Mouse (Mus musculus) limb, embryonic 11.5 days (tissue): ENCODE measurements around the gene Acot7. TPM values are rescaled to one million over a fixed set of nuclear protein-coding genes. Genes with fewer than 3 reads are reported as not detected.

Source experiments
- ATAC-seq: fragments of 200-750 bp; cut with Nextera tagmentation; 2 replicates; pipeline ENCODE4 v1.8.0; 2017; ENCODE audit warnings: low read depth; ENCODE audit not compliant: insufficient number of reproducible peaks, low FRiP score, low TSS enrichment
- DNase-seq: peaks from one replicate; pipeline ENCODE4 v3.0.0-alpha.2; 2015; ENCODE audit warnings: low spot score
- H3K27ac ChIP-seq: fragments of 300-500 bp; sonication (generic); replicated peaks from 2 replicates; pipeline ENCODE4 v1.5.1; 2014; ENCODE audit warnings: low read depth, mild to moderate bottlenecking, low read length
- H3K27me3 ChIP-seq: fragments of 300-500 bp; sonication (generic); 2 replicates; pipeline ENCODE4 v1.6.1; 2014; ENCODE audit warnings: mild to moderate bottlenecking, low read length, mixed read lengths; ENCODE audit not compliant: control insufficient read depth, insufficient read depth
- H3K36me3 ChIP-seq: fragments of 300-500 bp; sonication (generic); 2 replicates; pipeline ENCODE4 v1.6.1; 2014; ENCODE audit warnings: mild to moderate bottlenecking, low read length, moderate library complexity, mixed read lengths; ENCODE audit not compliant: control insufficient read depth, insufficient read depth
- H3K4me1 ChIP-seq: fragments of 300-500 bp; sonication (generic); 2 replicates; pipeline ENCODE4 v1.6.1; 2014; ENCODE audit warnings: low read length, mixed read lengths; ENCODE audit not compliant: control insufficient read depth, insufficient read depth
- H3K4me2 ChIP-seq: fragments of 300-500 bp; sonication (generic); 2 replicates; pipeline ENCODE4 v1.6.1; 2014; ENCODE audit warnings: low read depth, mild to moderate bottlenecking, moderate library complexity; ENCODE audit not compliant: severe bottlenecking
- H3K4me3 ChIP-seq: fragments of 300-500 bp; sonication (generic); 2 replicates; pipeline ENCODE4 v1.5.1; 2014; ENCODE audit warnings: low read depth, low read length
- H3K9ac ChIP-seq: fragments of 300-500 bp; sonication (generic); 2 replicates; pipeline ENCODE4 v1.6.1; 2014; ENCODE audit warnings: mild to moderate bottlenecking, low read length
- H3K9me3 ChIP-seq: fragments of 300-500 bp; sonication (generic); 2 replicates; pipeline ENCODE4 v1.6.1; 2016; ENCODE audit warnings: low read length; ENCODE audit not compliant: control insufficient read depth
- WGBS: fragments of 180-500 bp; shearing (Covaris S2); extraction: QIAGEN DNeasy Blood & Tissue Kit; methylation state at CpG from one replicate; pipeline ENCODE4 v1.1.7; 2014; 5-methylcytosine and 5-hydroxymethylcytosine counted together
- polyA plus RNA-seq: library from polyadenylated mRNA; unstranded; fragments of >200 nt; fragmentation: Nextera tagmentation; extraction: Ambion mirVana; gene quantifications from 2 replicates; pipeline ENCODE4 v1.2.1, GENCODE M21; 2014

Acot7 gene
- polyA plus RNA-seq, 1 experiment from 2014 or later = 33.3 TPM

- H3K4me3 ChIP-seq = no peak overlapping the region
These were observed 109.0 kb downstream of the Acot7 start for GRCm38 (mm10) chr4:152286887-152287286.

GRCm38 (mm10) chr4:152287317-152288120 is 109.6 kb downstream of the Acot7 start:
- DNase-seq (no peak), ATAC-seq (no peak)
- Histone ChIP-seq H3K9ac (no peak overlapping the region), H3K4me2 (0 out of 2 replicates have a peak overlapping the region, but pooled peaks have one; percentile 4), H3K36me3 (no peaks in the 10 kb centered on the region), H3K9me3 (no peaks in the 10 kb centered on the region), H3K4me3 (no peak overlapping the region), H3K4me1 (peaks cover 18% of the 10 kb centered on the region), H3K27me3 (peaks cover 89% of the 10 kb centered on the region), H3K27ac (no peak overlapping the region)
- WGBS = 17% methylated on average over 19 of the region's 19 CpGs

More at GRCm38 (mm10) chr4:152286887-152287286, 109.0 kb downstream of the Acot7 start:
- Histone ChIP-seq H3K9ac (no peak overlapping the region), H3K9me3 (no peaks in the 10 kb centered on the region), H3K27ac (no peak overlapping the region), H3K36me3 (no peaks in the 10 kb centered on the region), H3K4me1 (peaks cover 18% of the 10 kb centered on the region), H3K27me3 (peaks cover 89% of the 10 kb centered on the region), H3K4me2 (0 out of 2 replicates have a peak overlapping the region, but pooled peaks have one; percentile 4)
- peak; percentile 84 for DNase-seq
- no peak for ATAC-seq
- 8% methylated on average over 26 of the region's 26 CpGs for WGBS

- no peak for ATAC-seq
- Histone ChIP-seq H3K4me3 (no peak overlapping the region), H3K4me1 (peaks cover 11% of the 10 kb centered on the region), H3K4me2 (no peak overlapping the region), H3K27ac (no peak overlapping the region), H3K9me3 (no peaks in the 10 kb centered on the region), H3K9ac (no peak overlapping the region), H3K36me3 (no peaks in the 10 kb centered on the region), H3K27me3 (peaks cover 86% of the 10 kb centered on the region)
- WGBS = 50% methylated on average over 18 of the region's 18 CpGs
- no peak for DNase-seq
These were observed 110.5 kb downstream of the Acot7 start for GRCm38 (mm10) chr4:152288398-152288945.

- under 1% methylated on average over 39 of the region's 39 CpGs for WGBS
- Histone ChIP-seq H3K4me1 (peaks cover 9% of the 10 kb centered on the region), H3K4me3 (peak overlapping the region; percentile 2), H3K4me2 (peak overlapping the region; percentile 42), H3K36me3 (no peaks in the 10 kb centered on the region), H3K9me3 (no peaks in the 10 kb centered on the region), H3K27me3 (peaks cover 69% of the 10 kb centered on the region), H3K9ac (peak overlapping the region; percentile 24; the same call in 1 of the 2 replicates), H3K27ac (no peak overlapping the region)
- peak; percentile 48 for DNase-seq
- no peak for ATAC-seq
These were observed 112.5 kb downstream of the Acot7 start for GRCm38 (mm10) chr4:152290385-152290784.

- H3K27me3 ChIP-seq = peaks cover 63% of the 10 kb centered on the region
- no peak for ATAC-seq
- H3K9ac ChIP-seq = no peak overlapping the region
- H3K9me3 ChIP-seq = no peaks in the 10 kb centered on the region
- peaks cover 9% of the 10 kb centered on the region for H3K4me1 ChIP-seq
- DNase-seq = no peak
- no peak overlapping the region for H3K27ac ChIP-seq
- H3K36me3 ChIP-seq = no peaks in the 10 kb centered on the region
- no peak overlapping the region for H3K4me2 ChIP-seq
- 15% methylated on average over 11 of the region's 11 CpGs for WGBS
- no peak overlapping the region for H3K4me3 ChIP-seq
These were observed 113.1 kb downstream of the Acot7 start for GRCm38 (mm10) chr4:152290991-152291390.

GRCm38 (mm10) chr4:152291562-152291961 is 113.6 kb downstream of the Acot7 start, which contains the start of gene Hes3:
Hes3 (minus strand) TSS chr4:152291662.
- no peak for DNase-seq
- peak within 1 kb of the TSS; percentile 42 for H3K4me2 ChIP-seq
- H3K27me3 ChIP-seq = peaks cover 57% of the 10 kb centered on the region
- peak within 1 kb of the TSS; percentile 24; the same call in 1 of the 2 replicates for H3K9ac ChIP-seq
- H3K27ac ChIP-seq = no peak within 1 kb of the TSS
- H3K36me3 ChIP-seq = no peaks in the 10 kb centered on the region
- ATAC-seq = no peak
- H3K4me1 ChIP-seq = peaks cover 9% of the 10 kb centered on the region
- 27% methylated on average over 6 of the region's 6 CpGs for WGBS
- H3K4me3 ChIP-seq = peak within 1 kb of the TSS; percentile 2
- no peaks in the 10 kb centered on the region for H3K9me3 ChIP-seq

GRCm38 (mm10) chr4:152292102-152292765 is 114.3 kb downstream of the Acot7 start:
- Histone ChIP-seq H3K4me3 (no peak overlapping the region), H3K27ac (no peak overlapping the region), H3K4me1 (peaks cover 9% of the 10 kb centered on the region), H3K9ac (no peak overlapping the region), H3K4me2 (no peak overlapping the region), H3K9me3 (no peaks in the 10 kb centered on the region), H3K36me3 (no peaks in the 10 kb centered on the region), H3K27me3 (peaks cover 50% of the 10 kb centered on the region)
- 22% methylated on average over 12 of the region's 12 CpGs for WGBS
- ATAC-seq (no peak), DNase-seq (no peak)

GRCm38 (mm10) chr4:152294188-152294929 is 116.4 kb downstream of the Acot7 start:
- ATAC-seq = no peak
- H3K36me3 ChIP-seq = no peaks in the 10 kb centered on the region
- peaks cover 36% of the 10 kb centered on the region for H3K27me3 ChIP-seq
- peaks cover 17% of the 10 kb centered on the region for H3K4me1 ChIP-seq
- no peak overlapping the region for H3K4me2 ChIP-seq
- no peak overlapping the region for H3K4me3 ChIP-seq
- 41% methylated on average over 10 of the region's 10 CpGs for WGBS
- no peak overlapping the region for H3K27ac ChIP-seq
- no peak for DNase-seq
- H3K9me3 ChIP-seq = no peaks in the 10 kb centered on the region
- H3K9ac ChIP-seq = no peak overlapping the region
